Comparison of ENCODE assay signal across 16 mouse cellular contexts in the genomic region with DNA sequence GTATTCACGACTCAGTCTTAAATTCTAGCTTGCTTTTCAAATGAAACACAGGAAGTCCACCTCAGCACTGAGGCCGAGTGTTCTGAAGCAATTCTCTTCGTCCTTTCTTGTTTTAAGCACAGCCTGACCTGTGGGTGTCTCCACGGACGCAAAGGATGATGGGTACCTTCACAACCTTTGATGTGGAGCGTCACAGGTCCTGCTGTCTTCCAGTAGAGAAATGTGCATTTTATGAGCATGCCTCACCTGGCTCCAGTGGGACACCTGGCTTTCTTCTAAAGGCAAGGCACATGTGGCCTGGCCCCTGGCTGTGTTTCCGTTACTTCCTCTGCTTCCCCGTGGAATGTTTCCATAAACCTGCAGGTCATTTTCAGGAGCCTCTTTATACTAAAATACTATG. TPM values are rescaled to one million over a fixed set of nuclear protein-coding genes. Genes with fewer than 3 reads are reported as not detected.
A peak's percentile ranks its signal among the peaks of the same experiment; 100 is the strongest.
DNase-seq lines count a peak whose midpoint lies in the region; ATAC-seq and TF ChIP-seq lines count a peak whose summit lies in the region.
"Had no signal": no experiment of that assay in that cellular context is flagged by ENCODE, and none has a peak within 500 bp of the region (broad histone marks: within the 10 kb centered on the region; RNA-seq: fewer than 3 reads in every experiment).

No protein-coding gene starts in this region.

- no peak overlapping the region for H3K4me3 ChIP-seq in kidney, embryonic 15.5 days (replicated peaks)
- H3K4me3 ChIP-seq in limb, embryonic 10.5 days = no peak overlapping the region
- no peak overlapping the region for H3K4me3 ChIP-seq in limb, embryonic 14.5 days (replicated peaks; ENCODE audit: low read length)
- no peak overlapping the region for H3K4me3 ChIP-seq in midbrain, embryonic 15.5 days
- H3K4me3 ChIP-seq: heart, embryonic 15.5 days; hindbrain, embryonic 13.5 days had no signal

- peaks cover 16% of the 10 kb centered on the region for H3K4me1 ChIP-seq in kidney, embryonic 15.5 days
- peaks cover 44% of the 10 kb centered on the region for H3K4me1 ChIP-seq in limb, embryonic 10.5 days
- peaks cover 33% of the 10 kb centered on the region for H3K4me1 ChIP-seq in limb, embryonic 14.5 days (ENCODE audit: control insufficient read depth, insufficient read depth, low read length)
- H3K4me1 ChIP-seq in midbrain, embryonic 15.5 days = peaks cover 5% of the 10 kb centered on the region; the same call in 1 of the 2 replicates

- H3K36me3 ChIP-seq in kidney, embryonic 15.5 days = no peaks in the 10 kb centered on the region
- H3K36me3 ChIP-seq in limb, embryonic 10.5 days = no peaks in the 10 kb centered on the region
- no peaks in the 10 kb centered on the region for H3K36me3 ChIP-seq in limb, embryonic 14.5 days (ENCODE audit: control insufficient read depth, insufficient read depth, low read length)
- no peaks in the 10 kb centered on the region for H3K36me3 ChIP-seq in midbrain, embryonic 15.5 days (replicated peaks)
- H3K36me3 ChIP-seq: heart, embryonic 15.5 days; hindbrain, embryonic 13.5 days had no signal

- no peak overlapping the region for H3K4me2 ChIP-seq in kidney, embryonic 15.5 days
- no peak overlapping the region for H3K4me2 ChIP-seq in limb, embryonic 14.5 days (replicated peaks; ENCODE audit: low read depth, low read length, severe bottlenecking)
- H3K4me2 ChIP-seq in midbrain, embryonic 15.5 days = no peak overlapping the region
- H3K4me2 ChIP-seq: heart, embryonic 15.5 days; hindbrain, embryonic 13.5 days had no signal

- H3K27ac ChIP-seq in kidney, embryonic 15.5 days = peak overlapping the region; percentile 22; the same call in 1 of the 2 replicates
- peak overlapping the region; percentile 81 for H3K27ac ChIP-seq in limb, embryonic 10.5 days
- H3K27ac ChIP-seq in limb, embryonic 14.5 days (replicated peaks; ENCODE audit: low read depth, low read length) = peak overlapping the region; percentile 70
- H3K27ac ChIP-seq in midbrain, embryonic 15.5 days = no peak overlapping the region
- H3K27ac ChIP-seq: heart, embryonic 15.5 days; hindbrain, embryonic 13.5 days; hindbrain, postnatal 0 days had no signal

- ATAC-seq in kidney, embryonic 15.5 days (replicated peaks; ENCODE audit: low FRiP score) = no peak
- peak; percentile 34; the same call in 1 of the 2 replicates for ATAC-seq in limb, embryonic 14.5 days (ENCODE audit: low FRiP score, low read depth)
- no peak for ATAC-seq in midbrain, embryonic 15.5 days (replicated peaks)
- ATAC-seq: forebrain, embryonic 16.5 days; hindbrain, postnatal 0 days had no signal

- 58% methylated on average over 8 of the region's 8 CpGs for WGBS in kidney, embryonic 15.5 days
- WGBS in limb, embryonic 10.5 days = 60% methylated on average over 8 of the region's 8 CpGs
- 27% methylated on average over 8 of the region's 8 CpGs for WGBS in limb, embryonic 14.5 days
- WGBS in midbrain, embryonic 15.5 days = 72% methylated on average over 8 of the region's 8 CpGs

- no peaks in the 10 kb centered on the region for H3K9me3 ChIP-seq in kidney, embryonic 15.5 days (replicated peaks)
- H3K9me3 ChIP-seq in limb, embryonic 10.5 days (replicated peaks) = no peaks in the 10 kb centered on the region
- H3K9me3 ChIP-seq in limb, embryonic 14.5 days (ENCODE audit: control insufficient read depth, low read length) = no peaks in the 10 kb centered on the region
- no peaks in the 10 kb centered on the region for H3K9me3 ChIP-seq in midbrain, embryonic 15.5 days
- H3K9me3 ChIP-seq: heart, embryonic 15.5 days; hindbrain, embryonic 13.5 days had no signal

- DNase-seq in kidney, postnatal 4 days = no peak
- DNase-seq in limb, embryonic 10.5 days (ENCODE audit: low spot score) = peak; percentile 42
- DNase-seq in limb, embryonic 14.5 days (ENCODE audit: low spot score) = no peak
- no peak for DNase-seq in layer of hippocampus, adult 11-12 months (ENCODE audit: low spot score)
- no peak for DNase-seq in right cerebral cortex, postnatal 36 days (ENCODE audit: low spot score in 2 of 2)
- DNase-seq: adrenal gland, adult 8-10 months; cerebellum, adult 2 months; cerebellum, postnatal 10 days; gastrocnemius, postnatal 14 days; heart, postnatal 14 days had no signal

- no peak for TF ChIP-seq POLR2A in limb, embryonic 14.5 days (IDR thresholded peaks at IDR 0.05; ENCODE audit: borderline replicate concordance, extremely low read depth, insufficient read depth, insufficient read length)

- no peak overlapping the region for H3K9ac ChIP-seq in kidney, embryonic 15.5 days
- H3K9ac ChIP-seq in limb, embryonic 14.5 days (ENCODE audit: low read depth, low read length, severe bottlenecking) = no peak overlapping the region
- no peak overlapping the region for H3K9ac ChIP-seq in midbrain, embryonic 15.5 days
- H3K9ac ChIP-seq: heart, embryonic 15.5 days; hindbrain, embryonic 13.5 days had no signal

- H3K27me3 ChIP-seq in kidney, embryonic 15.5 days = no peaks in the 10 kb centered on the region
- no peaks in the 10 kb centered on the region for H3K27me3 ChIP-seq in limb, embryonic 10.5 days (ENCODE audit: low read depth, poor library complexity, severe bottlenecking)
- H3K27me3 ChIP-seq in limb, embryonic 14.5 days (ENCODE audit: control insufficient read depth, insufficient read depth, low read length) = no peaks in the 10 kb centered on the region
- no peaks in the 10 kb centered on the region for H3K27me3 ChIP-seq in midbrain, embryonic 15.5 days (replicated peaks)
- H3K27me3 ChIP-seq: heart, embryonic 15.5 days; hindbrain, embryonic 13.5 days had no signal

RNA-seq across cellular contexts. Expression of gene Tril, which starts 54.9 kb away (rescaled TPM):
- polyA plus RNA-seq in kidney, embryonic 15.5 days (2015; fragmentation: Nextera tagmentation; extraction: Ambion mirVana) = 88.9 and 93.8 TPM in 2 replicates
- polyA plus RNA-seq in limb, embryonic 10.5 days (2016; fragmentation: Nextera tagmentation; extraction: Ambion mirVana) = 86.9 and 97.3 TPM in 2 replicates
- 68.1 and 102 TPM in 2 replicates for polyA plus RNA-seq in limb, embryonic 14.5 days (2012; rRNA removed)
- polyA plus RNA-seq in limb, embryonic 14.5 days (2014; fragmentation: Nextera tagmentation; extraction: Ambion mirVana) = 70.0 and 90.7 TPM in 2 replicates
- polyA plus RNA-seq in midbrain, embryonic 15.5 days (2015; fragmentation: Nextera tagmentation; extraction: Ambion mirVana) = 13.1 and 13.9 TPM in 2 replicates
